Mouse (Mus musculus): ENCODE results near the gene Mpp2. TPM values are rescaled to one million over a fixed set of nuclear protein-coding genes. Genes with fewer than 3 reads are reported as not detected.

The Mpp2 gene
- polyA plus RNA-seq, 1 experiment from 2014 or later = 8.8 TPM

DNA sequence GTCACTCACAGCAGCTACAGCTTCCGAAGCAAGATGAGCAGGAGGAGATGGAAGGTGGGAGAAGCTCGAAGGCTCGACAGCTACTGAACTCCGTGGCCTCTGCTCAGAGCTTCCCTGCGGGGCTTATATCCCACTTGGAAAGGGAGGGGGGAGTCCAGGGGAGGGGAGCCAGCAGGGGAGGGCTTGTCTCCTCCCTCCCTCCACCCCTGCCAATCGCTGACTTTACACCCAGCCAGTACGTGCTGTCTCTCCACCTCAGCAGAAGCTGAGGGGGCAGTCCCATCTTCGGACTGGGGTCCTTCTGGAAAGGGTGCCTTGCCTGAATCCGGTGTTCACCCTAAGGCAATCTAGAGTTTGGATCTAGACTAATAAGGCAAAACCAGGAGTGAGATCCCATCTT is 19.4 kb upstream of the Mpp2 start, which contains the start of gene Pyy:
Pyy (minus strand) TSS at position 101 of the 400 bp plus-strand sequence.
- Histone ChIP-seq H3K4me1 (replicated peaks; ENCODE audit: insufficient read depth, low read length) (no peaks in the 10 kb centered on the region), H3K27me3 (ENCODE audit: insufficient read depth, low read length) (peaks cover 40% of the 10 kb centered on the region), H3K4me3 (replicated peaks; ENCODE audit: low read depth, low read length) (peak within 1 kb of the TSS; percentile 18; the same call in 1 of the 2 replicates), H3K9ac (ENCODE audit: low read depth, low read length) (no peak within 1 kb of the TSS), H3K9me3 (replicated peaks; ENCODE audit: low read length) (no peaks in the 10 kb centered on the region), H3K36me3 (ENCODE audit: insufficient read depth, low read length) (no peaks in the 10 kb centered on the region), H3K27ac (no peak within 1 kb of the TSS), H3K4me2 (ENCODE audit: low read length) (peak within 1 kb of the TSS; percentile 42)
- no peak for TF ChIP-seq CTCF (IDR thresholded peaks at IDR 0.05; ENCODE audit: low read depth)
- ATAC-seq (replicated peaks; ENCODE audit: low FRiP score, low read depth) (no peak), DNase-seq (ENCODE audit: low spot score) (no peak)
- 10% methylated on average over 9 of the region's 9 CpGs for WGBS

GRCm38 (mm10) chr11:102106911-102107310 is 18.6 kb upstream of the Mpp2 start:
- H3K4me2 ChIP-seq (ENCODE audit: low read length) = peak overlapping the region; percentile 42
- 2% methylated on average over 21 of the region's 21 CpGs for WGBS
- DNase-seq (ENCODE audit: low spot score) = no peak

GRCm38 (mm10) chr11:102102485-102103258 is 14.4 kb upstream of the Mpp2 start:
- Histone ChIP-seq H3K4me3 (replicated peaks; ENCODE audit: low read depth, low read length) (no peak overlapping the region), H3K27ac (no peak overlapping the region), H3K9me3 (replicated peaks; ENCODE audit: low read length) (no peaks in the 10 kb centered on the region), H3K4me2 (ENCODE audit: low read length) (0 out of 2 replicates have a peak overlapping the region, but pooled peaks have one; percentile 13), H3K9ac (ENCODE audit: low read depth, low read length) (no peak overlapping the region), H3K36me3 (ENCODE audit: insufficient read depth, low read length) (no peaks in the 10 kb centered on the region), H3K27me3 (ENCODE audit: insufficient read depth, low read length) (peaks cover 29% of the 10 kb centered on the region), H3K4me1 (replicated peaks; ENCODE audit: insufficient read depth, low read length) (0 out of 2 replicates have a peak, but pooled peaks cover 3% of the 10 kb centered on the region)
- 19% methylated on average over 17 of the region's 17 CpGs for WGBS
- DNase-seq (ENCODE audit: low spot score) = peak; percentile 87
- ATAC-seq (replicated peaks; ENCODE audit: low FRiP score, low read depth) = no peak
- peak; percentile 92 for TF ChIP-seq CTCF (IDR thresholded peaks at IDR 0.05; ENCODE audit: low read depth)

More at GRCm38 (mm10) chr11:102106911-102107310, 18.6 kb upstream of the Mpp2 start:
- H3K36me3 ChIP-seq (ENCODE audit: insufficient read depth, low read length) = no peaks in the 10 kb centered on the region
- TF ChIP-seq CTCF (IDR thresholded peaks at IDR 0.05; ENCODE audit: low read depth) = no peak
- H3K9me3 ChIP-seq (replicated peaks; ENCODE audit: low read length) = no peaks in the 10 kb centered on the region
- no peak for ATAC-seq (replicated peaks; ENCODE audit: low FRiP score, low read depth)
- no peak overlapping the region for H3K27ac ChIP-seq
- no peak overlapping the region for H3K9ac ChIP-seq (ENCODE audit: low read depth, low read length)
- H3K4me3 ChIP-seq (replicated peaks; ENCODE audit: low read depth, low read length) = peak overlapping the region; percentile 18; the same call in 1 of the 2 replicates
- 0 out of 2 replicates have a peak, but pooled peaks cover 3% of the 10 kb centered on the region for H3K4me1 ChIP-seq (replicated peaks; ENCODE audit: insufficient read depth, low read length)
- H3K27me3 ChIP-seq (ENCODE audit: insufficient read depth, low read length) = peaks cover 40% of the 10 kb centered on the region

GRCm38 (mm10) chr11:102101219-102101618 is 12.9 kb upstream of the Mpp2 start, which contains the start of gene Ppy:
Gene Ppy, minus strand, starts transcription at chr11:102101319.
- H3K27ac ChIP-seq = no peak within 1 kb of the TSS
- H3K27me3 ChIP-seq (ENCODE audit: insufficient read depth, low read length) = peaks cover 15% of the 10 kb centered on the region
- no peak within 1 kb of the TSS for H3K4me2 ChIP-seq (ENCODE audit: low read length)
- ATAC-seq (replicated peaks; ENCODE audit: low FRiP score, low read depth) (no peak), DNase-seq (ENCODE audit: low spot score) (no peak)
- 73% methylated on average over 4 of the region's 4 CpGs for WGBS
- TF ChIP-seq CTCF (IDR thresholded peaks at IDR 0.05; ENCODE audit: low read depth) = no peak
- H3K9ac ChIP-seq (ENCODE audit: low read depth, low read length) = no peak within 1 kb of the TSS
- no peaks in the 10 kb centered on the region for H3K9me3 ChIP-seq (replicated peaks; ENCODE audit: low read length)
- no peak within 1 kb of the TSS for H3K4me3 ChIP-seq (replicated peaks; ENCODE audit: low read depth, low read length)
- H3K36me3 ChIP-seq (ENCODE audit: insufficient read depth, low read length) = no peaks in the 10 kb centered on the region
- 0 out of 2 replicates have a peak, but pooled peaks cover 3% of the 10 kb centered on the region for H3K4me1 ChIP-seq (replicated peaks; ENCODE audit: insufficient read depth, low read length)

DNA sequence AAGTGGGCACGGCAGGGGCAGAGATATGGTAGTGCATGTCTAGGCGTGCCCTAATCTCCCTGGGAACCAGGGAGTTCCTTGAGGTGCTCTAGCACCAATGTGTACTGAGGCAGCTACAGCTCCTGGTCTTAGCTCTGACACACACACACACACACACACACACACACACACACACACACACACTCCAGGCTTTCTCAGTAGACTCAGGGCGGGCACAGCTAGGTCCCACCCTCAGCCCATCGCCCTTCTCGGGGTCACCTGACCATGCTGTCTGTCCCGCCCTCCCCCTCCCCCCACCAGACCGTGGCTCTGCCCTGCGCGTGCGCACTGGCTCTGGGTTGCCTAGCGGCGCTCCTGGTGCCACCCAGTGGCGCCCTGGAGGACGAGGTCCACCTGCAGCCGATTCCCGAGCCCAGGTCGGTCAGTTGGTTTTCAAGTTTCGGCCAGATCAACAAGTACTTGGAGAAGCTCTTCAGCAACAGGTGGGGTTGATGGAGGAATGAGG is 8.6 kb upstream of the Mpp2 start:
- Histone ChIP-seq H3K9ac (ENCODE audit: low read depth, low read length) (no peak overlapping the region), H3K4me1 (replicated peaks; ENCODE audit: insufficient read depth, low read length) (no peaks in the 10 kb centered on the region), H3K36me3 (ENCODE audit: insufficient read depth, low read length) (no peaks in the 10 kb centered on the region), H3K4me2 (ENCODE audit: low read length) (peak overlapping the region; percentile 32), H3K27ac (no peak overlapping the region), H3K4me3 (replicated peaks; ENCODE audit: low read depth, low read length) (no peak overlapping the region), H3K9me3 (replicated peaks; ENCODE audit: low read length) (no peaks in the 10 kb centered on the region), H3K27me3 (ENCODE audit: insufficient read depth, low read length) (no peaks in the 10 kb centered on the region)
- whole genome bisulfite sequencing = 6% methylated on average over 18 of the region's 18 CpGs
- peak; percentile 86 for DNase-seq (ENCODE audit: low spot score)
- ATAC-seq (replicated peaks; ENCODE audit: low FRiP score, low read depth) = peak; percentile 88
- peak; percentile 73 for TF ChIP-seq CTCF (IDR thresholded peaks at IDR 0.05; ENCODE audit: low read depth)

DNA sequence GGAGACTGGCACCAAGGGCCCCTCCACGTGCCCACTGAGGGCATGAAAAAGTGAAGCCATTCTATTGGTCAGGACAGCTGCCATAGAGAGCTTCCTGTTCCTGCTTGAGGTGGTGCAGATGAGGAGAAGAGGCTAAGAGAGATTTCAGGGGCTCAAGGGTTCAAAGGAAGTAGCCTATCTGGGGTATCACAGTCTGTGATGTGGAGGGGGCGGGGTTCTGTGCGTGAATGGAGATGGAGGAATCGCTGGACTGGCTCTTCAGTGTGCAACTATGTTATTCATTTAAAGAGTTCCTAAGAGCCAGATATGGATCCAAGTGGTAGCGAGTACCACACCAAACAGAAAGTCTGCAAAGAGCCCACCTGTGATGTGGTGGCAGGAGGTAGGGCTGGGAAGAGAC is 8.1 kb upstream of the Mpp2 start:
- DNase-seq (ENCODE audit: low spot score) (no peak), ATAC-seq (replicated peaks; ENCODE audit: low FRiP score, low read depth) (no peak)
- Histone ChIP-seq H3K36me3 (ENCODE audit: insufficient read depth, low read length) (no peaks in the 10 kb centered on the region), H3K9me3 (replicated peaks; ENCODE audit: low read length) (no peaks in the 10 kb centered on the region), H3K27ac (no peak overlapping the region), H3K4me1 (replicated peaks; ENCODE audit: insufficient read depth, low read length) (no peaks in the 10 kb centered on the region), H3K27me3 (ENCODE audit: insufficient read depth, low read length) (no peaks in the 10 kb centered on the region), H3K4me2 (ENCODE audit: low read length) (peak overlapping the region; percentile 32), H3K9ac (ENCODE audit: low read depth, low read length) (no peak overlapping the region), H3K4me3 (replicated peaks; ENCODE audit: low read depth, low read length) (no peak overlapping the region)
- no peak for TF ChIP-seq CTCF (IDR thresholded peaks at IDR 0.05; ENCODE audit: low read depth)
- 75% methylated on average over 5 of the region's 5 CpGs for WGBS
